Mouse (Mus musculus) cerebellum, adult 11 months (tissue): ENCODE data around the gene Cngb1.

ENCODE experiments used
- DNase-seq: peaks from one replicate; pipeline ENCODE4 v3.0.0; 2022

The Cngb1 gene

DNA sequence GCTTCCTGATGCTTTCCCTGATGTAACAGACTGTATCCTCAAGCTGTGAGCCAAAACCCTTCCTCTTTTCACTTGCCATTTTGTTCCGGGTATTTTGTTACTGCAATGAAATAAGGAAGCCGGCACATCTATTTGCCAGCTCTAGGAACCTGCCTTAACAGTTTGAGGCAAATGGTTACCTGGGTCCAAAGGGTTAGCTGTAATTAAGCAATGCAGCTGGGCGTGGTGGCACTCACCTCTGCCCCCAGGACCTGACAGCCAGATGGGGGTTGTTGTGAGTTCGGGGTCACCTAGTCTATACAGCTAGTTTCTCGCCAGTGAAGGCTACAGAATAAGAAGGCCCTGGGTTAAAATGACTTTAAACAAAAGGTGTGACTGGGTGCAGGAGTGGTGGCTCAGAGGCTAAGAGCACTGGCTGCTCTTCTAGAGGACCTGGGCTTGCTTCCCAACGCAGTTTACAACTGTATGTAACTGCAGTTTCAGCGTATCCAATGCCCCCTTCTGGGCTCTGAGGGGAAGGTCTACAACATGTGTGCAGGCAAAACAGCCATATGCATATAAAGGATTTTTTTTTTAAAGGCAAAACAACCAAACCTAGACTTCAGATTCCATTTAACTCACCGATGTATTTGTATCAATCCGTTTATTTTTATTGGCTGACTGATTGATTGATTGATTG, 114.7 kb downstream of the Cngb1 start:
- DNase-seq, result no peak
